Mouse (Mus musculus): ENCODE results near the gene Arid1a. TPM values are rescaled to one million over a fixed set of nuclear protein-coding genes. Genes with fewer than 3 reads are reported as not detected.

Arid1a gene
- polyA plus RNA-seq, 1 experiment from 2014 or later = 30.0 TPM

- H3K79me2 ChIP-seq (ENCODE audit: inconsistent target) = peaks cover 11% of the 10 kb centered on the region; the same call in 1 of the 2 replicates
- no peak overlapping the region for H3K4me3 ChIP-seq (ENCODE audit: inconsistent target)
- H3K36me3 ChIP-seq (ENCODE audit: inconsistent target) = peaks cover 3% of the 10 kb centered on the region; the same call in 1 of the 2 replicates
- H3K27ac ChIP-seq = peak overlapping the region; percentile 99
- WGBS (ENCODE audit: missing documents) = 19% methylated on average over 8 of the region's 8 CpGs
These were observed 82.3 kb downstream of the Arid1a start for GRCm38 (mm10) chr4:133674331-133674695.

- H3K79me2 ChIP-seq (ENCODE audit: inconsistent target) = peaks cover 11% of the 10 kb centered on the region; the same call in 1 of the 2 replicates
- peak overlapping the region; percentile 99 for H3K27ac ChIP-seq
- H3K36me3 ChIP-seq (ENCODE audit: inconsistent target) = peaks cover 2% of the 10 kb centered on the region; the same call in 1 of the 2 replicates
- under 1% methylated on average over 9 of the region's 10 CpGs for WGBS (ENCODE audit: missing documents)
- H3K4me3 ChIP-seq (ENCODE audit: inconsistent target) = peak overlapping the region; percentile 75
These were observed 82.8 kb downstream of the Arid1a start for GRCm38 (mm10) chr4:133673666-133674330.

GRCm38 (mm10) chr4:133672845-133673647, 83.5 kb downstream of the Arid1a start:
- Histone ChIP-seq H3K79me2 (ENCODE audit: inconsistent target) (peaks cover 11% of the 10 kb centered on the region; the same call in 1 of the 2 replicates), H3K4me3 (ENCODE audit: inconsistent target) (peak overlapping the region; percentile 75), H3K36me3 (ENCODE audit: inconsistent target) (peaks cover 9% of the 10 kb centered on the region), H3K27ac (peak overlapping the region; percentile 99)
- WGBS (ENCODE audit: missing documents) = under 1% methylated on average over 21 of the region's 24 CpGs

GRCm38 (mm10) chr4:133671881-133672844, 84.4 kb downstream of the Arid1a start, which contains the start of gene Pigv:
Gene Pigv (minus strand): TSS chr4:133672647.
- H3K79me2 ChIP-seq (ENCODE audit: inconsistent target) = peaks cover 11% of the 10 kb centered on the region; the same call in 1 of the 2 replicates
- peak within 1 kb of the TSS; percentile 75 for H3K4me3 ChIP-seq (ENCODE audit: inconsistent target)
- H3K36me3 ChIP-seq (ENCODE audit: inconsistent target) = peaks cover 12% of the 10 kb centered on the region
- WGBS (ENCODE audit: missing documents) = under 1% methylated on average over 56 of the region's 76 CpGs
- peak within 1 kb of the TSS; percentile 99 for H3K27ac ChIP-seq

- Histone ChIP-seq H3K4me3 (ENCODE audit: inconsistent target) (peak overlapping the region; percentile 75), H3K79me2 (ENCODE audit: inconsistent target) (peaks cover 11% of the 10 kb centered on the region; the same call in 1 of the 2 replicates), H3K36me3 (ENCODE audit: inconsistent target) (peaks cover 12% of the 10 kb centered on the region), H3K27ac (peak overlapping the region; percentile 99)
- WGBS (ENCODE audit: missing documents) = 3% methylated on average over 12 of the region's 13 CpGs
These were observed 85.2 kb downstream of the Arid1a start for GRCm38 (mm10) chr4:133671184-133671880.

- Histone ChIP-seq H3K27ac (no peak overlapping the region), H3K36me3 (ENCODE audit: inconsistent target) (peaks cover 19% of the 10 kb centered on the region), H3K4me3 (ENCODE audit: inconsistent target) (no peak overlapping the region), H3K79me2 (ENCODE audit: inconsistent target) (peaks cover 11% of the 10 kb centered on the region; the same call in 1 of the 2 replicates)
- WGBS (ENCODE audit: missing documents) = 76% methylated on average over 6 of the region's 6 CpGs
These were observed 86.8 kb downstream of the Arid1a start for GRCm38 (mm10) chr4:133669652-133670210.

- Histone ChIP-seq H3K79me2 (ENCODE audit: inconsistent target) (peaks cover 11% of the 10 kb centered on the region; the same call in 1 of the 2 replicates), H3K4me3 (ENCODE audit: inconsistent target) (no peak overlapping the region), H3K27ac (no peak overlapping the region), H3K36me3 (ENCODE audit: inconsistent target) (peaks cover 20% of the 10 kb centered on the region)
- 71% methylated on average over 3 of the region's 3 CpGs for WGBS (ENCODE audit: missing documents)
These were observed 88.0 kb downstream of the Arid1a start for GRCm38 (mm10) chr4:133668537-133668936.

- no peak overlapping the region for H3K4me3 ChIP-seq (ENCODE audit: inconsistent target)
- peaks cover 25% of the 10 kb centered on the region for H3K36me3 ChIP-seq (ENCODE audit: inconsistent target)
- under 1% methylated on average over 6 of the region's 6 CpGs for WGBS (ENCODE audit: missing documents)
- peaks cover 11% of the 10 kb centered on the region; the same call in 1 of the 2 replicates for H3K79me2 ChIP-seq (ENCODE audit: inconsistent target)
- peak overlapping the region; percentile 30 for H3K27ac ChIP-seq
These were observed 90.4 kb downstream of the Arid1a start for GRCm38 (mm10) chr4:133666199-133666598.

GRCm38 (mm10) chr4:133665118-133665517, 91.5 kb downstream of the Arid1a start:
- Histone ChIP-seq H3K4me3 (ENCODE audit: inconsistent target) (no peak overlapping the region), H3K27ac (no peak overlapping the region), H3K36me3 (ENCODE audit: inconsistent target) (peaks cover 25% of the 10 kb centered on the region), H3K79me2 (ENCODE audit: inconsistent target) (peaks cover 3% of the 10 kb centered on the region; the same call in 1 of the 2 replicates)
- WGBS (ENCODE audit: missing documents) = 57% methylated on average over 9 of the region's 11 CpGs

GRCm38 (mm10) chr4:133662945-133663344, 93.6 kb downstream of the Arid1a start:
- Histone ChIP-seq H3K27ac (no peak overlapping the region), H3K36me3 (ENCODE audit: inconsistent target) (peaks cover 14% of the 10 kb centered on the region), H3K4me3 (ENCODE audit: inconsistent target) (no peak overlapping the region), H3K79me2 (ENCODE audit: inconsistent target) (no peaks in the 10 kb centered on the region)
- WGBS (ENCODE audit: missing documents) = 90% methylated on average over 8 of the region's 8 CpGs

- no peaks in the 10 kb centered on the region for H3K79me2 ChIP-seq (ENCODE audit: inconsistent target)
- H3K36me3 ChIP-seq (ENCODE audit: inconsistent target) = peaks cover 13% of the 10 kb centered on the region; the same call in 1 of the 2 replicates
- no peak overlapping the region for H3K4me3 ChIP-seq (ENCODE audit: inconsistent target)
- H3K27ac ChIP-seq = no peak overlapping the region
- 92% methylated on average over 8 of the region's 8 CpGs for WGBS (ENCODE audit: missing documents)
These were observed 94.1 kb downstream of the Arid1a start for GRCm38 (mm10) chr4:133662421-133662820.

GRCm38 (mm10) chr4:133660193-133661155, 96.1 kb downstream of the Arid1a start:
- H3K36me3 ChIP-seq (ENCODE audit: inconsistent target) = peaks cover 13% of the 10 kb centered on the region; the same call in 1 of the 2 replicates
- WGBS (ENCODE audit: missing documents) = 29% methylated on average over 10 of the region's 10 CpGs
- no peaks in the 10 kb centered on the region for H3K79me2 ChIP-seq (ENCODE audit: inconsistent target)
- peak overlapping the region; percentile 15 for H3K4me3 ChIP-seq (ENCODE audit: inconsistent target)
- peak overlapping the region; percentile 92 for H3K27ac ChIP-seq
